Mouse (Mus musculus): Measurements from ENCODE around the gene Zyx.

The Zyx gene

GRCm38 (mm10) chr6:42350021-42350967 is 864 bp downstream of the Zyx start:
- peak; percentile 63 to 68 for DNase-seq (ENCODE audit: low spot score in 2 of 2)

- DNase-seq (ENCODE audit: low spot score in 2 of 2) = no peak
Observed at GRCm38 (mm10) chr6:42350968-42351775, 1.7 kb downstream of the Zyx start.

DNA sequence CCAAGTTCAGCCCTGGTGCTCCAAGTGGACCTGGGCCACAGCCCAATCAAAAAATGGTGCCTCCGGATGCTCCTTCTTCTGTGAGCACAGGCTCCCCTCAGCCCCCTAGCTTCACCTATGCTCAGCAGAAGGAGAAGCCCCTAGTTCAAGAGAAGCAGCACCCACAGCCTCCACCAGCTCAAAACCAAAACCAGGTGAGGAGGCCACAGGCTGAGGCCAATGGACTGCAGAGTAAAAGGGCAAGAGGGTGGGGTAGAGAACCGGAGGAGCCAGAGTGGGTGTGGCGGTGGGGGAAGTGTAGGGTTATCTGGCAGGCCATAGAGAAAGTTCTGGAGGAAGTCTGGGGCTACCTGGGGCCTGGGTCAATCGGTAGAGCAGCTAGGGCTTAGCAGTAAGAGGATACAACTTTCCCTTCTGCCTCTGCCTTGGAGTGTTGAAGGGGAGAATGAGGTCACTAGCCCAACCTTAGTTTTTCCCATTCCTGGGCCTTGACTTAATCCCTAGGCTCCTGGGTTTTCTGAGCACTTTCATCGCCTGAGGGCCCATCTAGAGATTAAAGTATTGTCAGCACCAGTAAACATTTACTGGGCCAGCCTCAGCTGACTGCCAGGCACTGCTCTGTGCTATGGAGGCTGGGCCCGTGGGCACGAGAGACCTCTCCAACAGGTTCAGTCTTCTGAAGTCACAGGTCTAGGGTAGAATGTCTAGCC is 2.5 kb downstream of the Zyx start:
- peak in 1 of 2 experiments; percentile 66 for DNase-seq (ENCODE audit: low spot score in 2 of 2)

GRCm38 (mm10) chr6:42352486-42352846 is 3.0 kb downstream of the Zyx start:
- no peak for DNase-seq (ENCODE audit: low spot score in 2 of 2)

GRCm38 (mm10) chr6:42353180-42353579 is 3.8 kb downstream of the Zyx start:
- DNase-seq (ENCODE audit: low spot score in 2 of 2) = no peak

- DNase-seq (ENCODE audit: low spot score in 2 of 2) = no peak
Observed at GRCm38 (mm10) chr6:42354076-42355019, 4.9 kb downstream of the Zyx start.

DNA sequence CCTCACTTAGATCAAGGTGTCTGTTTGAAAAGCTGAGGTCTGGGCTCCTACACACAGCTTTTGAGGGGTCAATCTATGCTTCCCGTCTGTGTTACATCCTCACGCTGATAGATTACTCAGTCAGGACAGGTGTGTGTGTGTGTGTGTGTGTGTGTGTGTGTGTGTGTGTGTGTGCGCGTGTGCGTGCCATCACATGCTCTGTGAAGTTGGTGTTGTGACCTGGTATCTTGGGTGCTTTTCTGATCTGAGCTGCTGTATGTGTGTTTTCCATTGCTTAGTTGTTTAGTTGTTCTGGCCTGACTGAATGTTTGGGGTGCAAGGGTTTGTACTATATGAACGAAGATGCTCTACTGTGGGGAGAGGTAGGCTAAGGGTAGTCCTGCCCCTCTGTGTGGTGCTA is 5.9 kb downstream of the Zyx start:
- no peak for DNase-seq (ENCODE audit: low spot score in 2 of 2)

- no peak for DNase-seq (ENCODE audit: low spot score in 2 of 2)
Observed at GRCm38 (mm10) chr6:42355794-42356600, 6.6 kb downstream of the Zyx start.

DNA sequence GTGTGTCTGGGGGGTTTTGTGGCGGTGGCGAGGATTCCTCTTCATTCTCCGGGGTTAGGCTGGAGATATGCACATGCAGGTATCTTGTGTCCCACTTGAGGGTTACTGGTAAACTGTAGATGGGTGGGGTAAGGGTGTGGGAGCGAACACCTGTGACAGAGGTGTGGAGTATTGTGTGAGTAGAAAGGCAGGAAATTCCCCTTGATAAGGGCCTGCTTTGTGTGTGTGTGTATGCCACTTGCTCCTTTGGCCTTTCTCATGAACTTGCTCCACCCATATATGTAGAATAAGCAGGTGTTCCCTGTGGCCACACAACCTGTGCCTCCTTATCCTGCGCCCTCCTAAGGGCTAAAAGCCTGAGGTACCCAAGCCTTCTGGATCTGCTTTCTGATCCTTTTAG is 7.5 kb downstream of the Zyx start:
- no peak for DNase-seq (ENCODE audit: low spot score in 2 of 2)

DNA sequence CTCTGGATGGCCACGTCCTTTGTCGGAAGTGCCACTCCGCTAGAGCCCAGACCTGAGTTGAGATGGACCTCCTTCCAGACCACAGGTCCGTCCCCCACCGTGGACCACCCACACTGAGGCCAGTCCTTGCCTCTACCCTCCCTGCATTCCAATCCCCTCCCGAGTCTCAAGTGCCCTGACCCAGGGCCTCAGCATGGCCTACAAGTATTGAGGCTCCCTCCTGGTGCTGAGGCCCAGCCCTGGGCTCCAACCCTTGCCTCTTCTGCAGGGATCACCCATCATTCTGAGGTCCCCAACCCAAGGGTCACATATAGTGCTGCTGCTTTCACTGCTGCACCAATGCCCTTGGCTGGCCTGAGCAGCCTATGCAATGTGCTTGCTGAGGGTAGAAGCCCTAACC is 8.5 kb downstream of the Zyx start:
- DNase-seq (ENCODE audit: low spot score in 2 of 2) = no peak

GRCm38 (mm10) chr6:42358901-42359300 is 9.5 kb downstream of the Zyx start:
- no peak for DNase-seq (ENCODE audit: low spot score in 2 of 2)

DNA sequence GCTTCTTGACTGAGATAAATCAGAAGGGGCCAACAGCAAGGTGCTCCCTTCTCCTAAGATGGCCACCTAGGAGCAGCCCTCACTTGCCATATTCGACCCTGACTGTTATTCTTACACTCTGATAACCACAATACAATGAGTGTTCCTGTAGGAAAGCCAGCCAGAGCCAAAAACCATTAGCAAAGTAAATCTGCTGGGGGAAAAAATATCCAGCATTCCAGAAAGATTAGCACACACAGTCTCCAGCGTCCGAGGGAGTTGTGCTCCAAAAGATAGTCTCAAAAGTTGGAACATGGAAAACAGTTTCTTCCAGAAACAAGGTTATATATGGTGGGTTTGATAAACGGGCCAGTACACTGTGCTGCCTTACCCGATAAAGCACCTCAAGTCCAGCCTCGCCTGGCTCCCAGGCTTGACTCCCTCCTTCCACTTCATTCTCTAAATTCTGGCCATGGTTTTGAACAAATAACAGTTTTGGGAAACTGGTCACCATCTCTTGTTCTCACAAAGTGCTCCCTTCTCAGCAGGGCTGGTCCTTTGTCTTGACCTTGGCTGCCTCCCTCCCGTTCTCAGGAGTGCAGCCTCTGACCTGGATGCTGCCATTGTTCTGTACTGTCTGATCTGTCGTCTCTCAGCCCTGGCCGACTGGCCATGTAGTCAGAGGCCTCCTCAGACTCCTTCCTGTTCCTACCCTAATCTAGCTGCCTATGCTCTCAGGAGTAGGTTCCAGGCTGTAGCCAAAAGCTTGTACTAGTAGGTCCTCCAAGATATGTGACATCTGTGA is 10.1 kb downstream of the Zyx start:
- no peak for DNase-seq (ENCODE audit: low spot score in 2 of 2)

DNA sequence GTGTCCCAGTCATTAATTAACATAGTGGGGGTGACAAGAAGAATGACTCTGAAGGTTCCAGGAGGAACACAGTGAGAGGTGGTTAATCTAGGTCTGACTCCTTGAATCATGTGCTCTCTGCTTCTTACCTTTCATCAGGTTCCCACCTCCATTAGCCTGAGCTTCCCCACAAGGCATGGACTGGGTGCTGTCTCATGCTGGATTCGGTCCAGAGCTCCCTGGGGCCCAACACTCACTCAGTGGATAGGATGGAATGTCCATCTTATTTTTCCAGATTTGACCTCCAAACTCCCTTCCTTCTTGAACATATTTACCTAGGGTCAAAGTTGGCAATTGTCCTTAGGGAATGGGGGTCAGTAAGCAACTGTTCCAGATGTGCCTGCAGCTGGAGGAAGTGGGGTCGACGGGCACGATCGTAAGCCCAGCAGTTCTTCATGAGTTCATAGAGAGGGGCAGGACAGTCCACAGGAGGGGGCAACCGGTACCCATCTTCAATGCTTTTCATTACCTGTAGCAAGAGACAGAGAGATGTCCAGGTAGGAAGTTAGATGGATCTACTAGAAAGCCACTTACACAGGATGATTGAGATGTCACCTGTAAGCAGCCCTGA is 10.9 kb downstream of the Zyx start:
- DNase-seq (ENCODE audit: low spot score in 2 of 2) = no peak

DNA sequence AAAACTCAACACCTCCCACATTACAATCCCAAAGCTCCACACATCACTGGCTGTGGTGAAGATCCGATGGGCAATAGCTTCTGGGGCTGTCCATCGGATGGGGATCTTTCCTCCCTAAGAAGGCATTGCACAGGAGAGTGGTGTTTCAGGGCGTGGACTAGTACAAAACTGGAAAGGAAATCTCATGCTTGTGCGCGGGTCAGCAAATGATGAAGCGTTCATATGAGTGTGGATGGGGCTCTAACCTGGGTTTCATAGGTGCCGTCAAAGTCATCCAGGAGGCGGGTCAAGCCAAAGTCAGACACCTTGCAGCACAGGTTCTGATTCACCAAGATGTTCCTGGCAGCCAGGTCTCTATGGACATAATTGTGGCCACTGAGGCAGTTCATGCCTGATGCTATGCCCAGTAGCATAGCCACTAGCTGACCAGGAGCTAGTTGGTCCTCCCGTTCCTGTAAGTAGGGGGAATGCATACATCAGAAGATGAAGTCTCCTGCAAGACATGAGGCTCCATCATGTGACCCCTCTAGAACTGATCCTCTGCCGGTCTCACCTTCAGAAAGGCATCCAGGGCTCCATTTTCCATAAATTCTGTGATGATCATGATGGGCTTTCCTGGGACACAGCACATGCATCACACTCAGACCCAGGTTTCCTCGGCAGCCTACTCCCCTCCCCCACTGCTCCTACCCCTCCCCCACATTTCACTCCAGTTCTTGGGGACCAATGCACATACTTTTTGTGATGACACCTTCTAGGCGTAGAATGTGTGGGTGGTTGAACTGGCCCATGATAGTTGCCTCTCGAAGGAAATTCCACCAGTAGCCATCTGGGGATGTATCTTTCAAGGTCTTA is 11.8 kb downstream of the Zyx start:
- DNase-seq (ENCODE audit: low spot score in 2 of 2) = no peak

GRCm38 (mm10) chr6:42362074-42362473 is 12.6 kb downstream of the Zyx start:
- no peak for DNase-seq (ENCODE audit: low spot score in 2 of 2)

DNA sequence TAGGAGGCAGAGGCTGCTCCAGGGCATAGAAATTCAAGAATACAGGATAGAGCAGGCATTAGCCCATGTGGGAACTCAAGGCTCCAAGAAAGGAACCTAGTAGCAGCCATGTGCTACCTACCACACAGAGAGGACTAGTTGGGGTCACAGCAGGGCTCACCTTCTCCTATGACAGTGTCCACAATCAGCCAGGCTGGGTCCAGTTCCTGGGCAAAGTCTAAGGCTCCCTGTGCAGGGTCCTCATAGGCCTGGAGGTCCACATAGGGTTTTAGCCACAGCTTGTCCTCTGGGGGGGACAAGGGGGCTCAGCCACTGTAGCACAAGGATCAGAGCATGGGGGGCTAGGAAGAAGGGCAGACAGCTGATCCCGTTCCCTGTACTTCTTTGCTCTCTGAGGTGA is 13.1 kb downstream of the Zyx start:
- DNase-seq (ENCODE audit: low spot score in 2 of 2) = no peak

DNA sequence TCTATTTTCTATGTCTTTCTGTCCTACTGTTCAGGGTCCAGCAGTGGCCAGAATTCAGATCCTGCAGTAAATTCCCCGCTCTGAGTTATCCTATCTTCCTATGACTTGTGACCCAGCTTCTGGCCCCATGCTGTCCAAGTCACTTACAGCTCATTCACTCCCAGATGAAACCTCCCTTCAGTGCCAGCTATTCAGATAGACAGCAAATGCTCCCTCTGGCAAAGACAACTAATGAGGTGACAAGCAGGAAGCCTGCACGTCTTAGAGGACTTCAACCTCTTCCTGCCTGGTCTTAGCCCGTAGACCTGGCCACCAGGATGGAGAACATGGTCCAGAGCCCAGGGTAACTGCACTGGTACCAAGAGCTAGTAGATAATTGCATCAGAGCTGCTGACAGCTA is 13.5 kb downstream of the Zyx start:
- DNase-seq (ENCODE audit: low spot score in 2 of 2) = no peak

DNA sequence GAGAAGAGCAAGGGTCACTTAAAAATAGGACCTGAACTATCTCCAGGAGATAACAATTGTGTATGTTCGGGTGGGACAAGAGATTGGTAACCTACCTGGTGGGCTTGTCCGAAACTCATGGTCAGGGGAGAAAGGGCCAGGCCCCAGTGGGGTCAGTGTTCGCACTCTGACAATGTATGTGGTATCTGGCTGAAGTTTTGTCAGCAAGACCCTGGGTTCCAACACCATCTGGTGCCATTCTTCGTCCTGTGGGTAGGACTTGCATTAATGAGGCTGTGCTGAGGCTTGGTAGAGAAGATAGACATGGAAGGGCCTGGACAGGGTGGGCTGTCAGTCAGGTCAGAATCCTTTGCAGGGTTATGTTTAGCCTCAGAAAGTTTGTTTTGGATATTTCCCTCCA is 14.6 kb downstream of the Zyx start:
- no peak for DNase-seq (ENCODE audit: low spot score in 2 of 2)
